Mouse (Mus musculus) thymus, postnatal 4 days (tissue): ENCODE data around the gene P2ry10.
"Not testable (repeated sequence)": the region's sequence is repeated elsewhere in the genome, so short reads cannot be mapped to it uniquely, and the experiment has no call there.

Experiments
- DNase-seq: peaks from one replicate; pipeline ENCODE4 v3.0.0; 2021

The P2ry10 gene

DNA sequence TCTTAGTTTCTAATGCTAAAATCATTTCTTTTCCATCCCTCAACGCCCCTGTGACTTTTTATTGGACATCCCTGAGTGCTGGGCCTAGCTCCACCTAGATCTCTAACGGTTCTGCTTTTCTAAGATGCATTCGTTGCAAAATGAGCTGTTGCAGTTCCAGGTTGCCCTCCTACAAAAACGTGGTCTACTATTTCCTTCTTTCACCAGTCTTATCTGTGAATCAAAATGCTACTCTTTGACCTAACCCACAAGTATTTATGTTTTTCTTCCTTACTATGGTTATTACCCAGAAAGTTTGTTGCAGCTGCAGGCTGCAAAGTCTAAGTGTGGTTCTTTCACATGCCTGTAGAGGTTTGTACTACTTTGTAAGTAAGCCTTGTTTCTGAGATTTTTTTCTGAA lies at the start of gene P2ry10:
P2ry10 (plus strand) TSS at position 316 of the 400 bp plus-strand sequence.
- DNase-seq = no peak

DNA sequence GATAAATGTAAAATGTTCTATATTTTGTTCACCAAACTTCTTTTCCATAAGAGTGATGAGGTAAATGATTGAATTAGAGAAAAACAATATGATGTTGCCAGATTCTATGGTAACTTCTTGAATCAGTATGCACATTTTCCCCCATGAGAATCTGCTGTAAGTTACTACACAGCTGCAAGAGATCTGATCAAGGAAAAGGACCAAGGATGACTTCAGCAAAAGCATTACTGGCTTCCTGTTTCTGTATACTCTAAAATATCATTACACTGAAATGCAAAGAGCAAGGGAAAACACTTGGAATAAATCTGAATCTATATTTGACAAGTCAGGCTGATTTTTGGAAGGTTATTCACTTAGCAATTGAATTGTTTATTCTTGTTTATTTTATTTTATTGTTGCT lies 49.1 kb upstream of the P2ry10 start:
- no peak for DNase-seq

DNA sequence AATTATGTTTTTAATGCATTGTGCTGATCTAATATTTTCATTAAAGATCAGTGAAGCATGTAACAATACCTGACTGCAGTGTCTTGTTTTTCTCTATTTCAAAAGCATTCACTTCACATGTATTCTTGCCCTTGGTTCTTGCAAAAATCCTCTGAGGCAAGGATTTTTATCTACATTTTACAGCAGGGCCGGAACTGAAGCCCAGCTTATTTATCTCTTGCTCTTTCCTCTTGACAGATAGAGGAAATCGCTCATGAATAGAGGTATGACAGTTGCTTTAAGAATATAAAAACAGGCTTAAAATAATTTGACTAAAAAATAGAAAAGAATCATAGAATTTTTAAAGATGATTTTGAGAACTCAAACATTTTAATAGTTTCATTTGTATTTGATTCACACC lies 48.7 kb upstream of the P2ry10 start:
- no peak for DNase-seq

DNA sequence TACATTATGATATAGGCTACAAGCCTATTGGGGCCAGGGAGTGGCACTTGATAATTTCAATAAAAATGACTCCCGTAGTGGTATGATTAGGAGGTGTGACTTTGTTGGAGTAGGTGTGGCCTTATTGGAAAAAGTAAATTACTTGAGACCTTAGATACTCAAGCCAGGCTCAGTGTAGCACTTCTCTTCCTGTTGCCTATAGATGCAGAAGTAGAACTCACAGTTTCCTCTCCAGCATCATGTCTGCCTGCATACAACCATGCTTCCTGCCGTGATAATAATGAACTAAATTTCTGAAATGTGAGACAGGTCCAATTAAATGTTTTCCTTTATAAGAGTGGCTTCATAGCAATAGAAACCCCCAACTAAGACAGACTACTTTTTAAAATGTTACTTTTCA lies 45.9 kb upstream of the P2ry10 start:
- DNase-seq = no peak

DNA sequence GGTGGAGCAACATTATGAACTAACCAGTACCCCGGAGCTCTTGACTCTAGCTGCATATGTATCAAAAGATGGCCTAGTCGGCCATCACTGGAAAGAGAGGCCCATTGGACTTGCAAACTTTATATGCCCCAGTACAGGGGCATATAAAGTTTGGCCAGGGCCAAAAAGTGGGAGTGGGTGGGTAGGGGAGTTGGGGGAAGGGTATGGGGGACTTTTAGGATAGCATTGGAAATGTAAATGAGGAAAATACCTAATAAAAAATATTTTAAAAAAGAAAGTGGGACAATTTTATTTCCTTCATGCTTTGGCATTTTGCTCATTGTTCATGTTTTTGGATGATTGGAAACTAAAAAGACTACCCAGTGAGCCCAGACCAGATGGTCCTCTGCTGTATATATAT lies 4.9 kb upstream of the P2ry10 start:
- not testable (repeated sequence) for DNase-seq

DNA sequence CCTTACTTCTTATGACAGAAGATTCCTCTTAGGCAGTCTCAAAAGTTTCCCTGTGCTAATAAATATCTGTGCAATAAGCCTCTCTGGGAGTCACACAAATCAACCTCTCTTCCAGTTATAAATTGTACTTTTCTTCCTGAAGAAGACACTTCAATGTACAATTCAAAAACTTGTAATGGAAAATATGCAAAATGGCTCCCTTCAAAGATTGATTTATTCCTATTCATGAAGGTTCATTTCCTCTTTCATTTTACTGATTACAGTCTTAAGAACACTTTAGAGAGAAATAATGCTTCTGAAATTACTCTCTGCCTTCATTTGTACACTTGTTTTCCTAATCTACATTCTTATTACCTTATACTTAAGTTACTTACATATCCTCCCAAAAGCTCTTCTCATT lies 4.0 kb upstream of the P2ry10 start:
- no peak for DNase-seq

DNA sequence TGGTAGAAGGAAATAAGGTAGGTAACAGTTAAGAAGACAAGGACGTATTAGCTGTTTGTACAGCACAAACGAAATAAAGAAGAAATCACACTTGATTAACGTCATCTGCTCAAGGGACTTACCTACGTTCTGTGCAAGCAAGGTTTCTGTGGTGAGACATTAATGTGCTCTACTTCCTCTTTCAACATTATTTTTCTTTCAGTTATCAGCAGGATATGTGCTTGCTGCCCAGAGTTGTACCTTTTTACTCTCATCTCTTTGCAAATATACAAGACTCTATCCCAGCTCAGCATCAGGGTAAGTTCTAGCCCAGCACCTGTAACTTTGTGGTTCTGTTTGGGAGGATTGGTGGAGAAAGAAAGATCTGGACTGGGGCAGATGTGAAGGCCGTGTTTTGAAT lies 839 bp downstream of the P2ry10 start:
- DNase-seq = peak; percentile 18

DNA sequence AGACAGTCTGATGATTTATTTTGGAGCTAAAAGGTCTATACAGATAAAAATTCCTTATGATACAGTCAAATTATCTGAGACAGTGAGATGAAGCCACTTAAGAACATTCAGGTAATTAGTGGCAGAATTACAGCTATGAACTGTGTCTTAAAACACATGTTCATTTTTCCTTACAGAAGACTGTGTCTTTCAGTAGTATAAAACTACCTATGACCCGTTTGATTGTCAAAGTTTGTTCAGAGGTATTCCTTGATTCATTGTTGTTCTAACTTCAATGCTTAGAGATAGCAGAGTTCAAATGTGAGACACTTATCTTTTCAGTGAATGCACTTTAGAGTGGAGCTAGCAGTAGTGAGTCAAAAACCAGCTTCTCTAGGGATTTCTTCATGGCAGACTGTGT lies 1.6 kb downstream of the P2ry10 start:
- no peak for DNase-seq

DNA sequence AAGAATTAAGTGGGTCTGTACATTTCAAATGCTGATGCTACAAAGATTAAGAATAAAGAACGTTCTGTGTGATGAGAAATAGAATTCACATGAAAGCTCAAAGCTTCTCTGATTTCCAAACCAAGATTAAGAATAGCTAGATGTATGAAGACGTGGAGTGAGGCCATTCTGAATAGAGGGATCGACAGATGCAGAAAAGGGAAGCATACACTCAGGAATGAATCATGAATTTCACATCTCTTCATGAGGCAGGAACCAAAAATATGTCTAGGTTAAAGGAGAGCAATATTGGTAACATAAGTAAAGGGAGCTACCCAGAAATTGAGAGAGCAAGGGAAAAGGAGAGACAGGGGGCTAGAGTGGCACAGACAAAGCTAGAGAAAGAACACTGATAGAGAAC lies 7.3 kb downstream of the P2ry10 start:
- no peak for DNase-seq

DNA sequence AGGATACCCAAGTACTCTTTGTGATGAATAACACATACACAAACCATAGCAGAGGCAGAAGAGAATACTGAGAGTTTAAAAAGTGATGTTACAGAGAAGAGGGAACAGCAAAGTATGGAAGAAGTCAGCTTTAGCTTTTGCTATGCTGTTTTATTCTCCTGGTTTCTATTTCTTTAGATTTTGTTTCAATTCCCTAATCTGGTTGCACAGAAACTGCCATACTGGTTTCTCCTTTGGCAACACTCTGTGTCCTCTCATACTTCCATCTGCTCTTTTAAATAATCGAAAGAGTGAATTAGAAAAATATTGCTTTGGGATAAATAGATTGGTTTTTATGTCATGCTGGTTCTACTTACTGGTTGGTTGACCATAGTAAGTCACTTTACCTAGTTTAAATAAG lies 28.0 kb downstream of the P2ry10 start:
- DNase-seq = no peak

DNA sequence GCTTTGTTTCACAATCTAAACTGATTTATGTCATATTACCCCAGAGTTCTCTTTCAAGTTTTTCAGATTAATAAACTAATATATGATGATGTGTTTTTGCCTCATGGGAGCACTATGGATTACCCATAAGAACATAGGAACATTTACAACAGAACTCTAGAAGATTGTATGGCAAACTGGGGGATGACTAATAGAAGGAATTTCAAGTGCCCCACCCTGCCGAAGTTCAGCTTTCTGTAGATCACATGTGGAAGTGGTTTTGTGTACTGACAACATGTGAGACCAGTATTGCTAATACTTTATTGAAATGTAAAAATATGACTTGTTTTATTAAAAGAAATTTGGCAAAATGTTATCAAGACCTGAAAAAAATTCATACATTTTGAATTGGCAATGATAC lies 28.7 kb downstream of the P2ry10 start:
- DNase-seq = no peak

DNA sequence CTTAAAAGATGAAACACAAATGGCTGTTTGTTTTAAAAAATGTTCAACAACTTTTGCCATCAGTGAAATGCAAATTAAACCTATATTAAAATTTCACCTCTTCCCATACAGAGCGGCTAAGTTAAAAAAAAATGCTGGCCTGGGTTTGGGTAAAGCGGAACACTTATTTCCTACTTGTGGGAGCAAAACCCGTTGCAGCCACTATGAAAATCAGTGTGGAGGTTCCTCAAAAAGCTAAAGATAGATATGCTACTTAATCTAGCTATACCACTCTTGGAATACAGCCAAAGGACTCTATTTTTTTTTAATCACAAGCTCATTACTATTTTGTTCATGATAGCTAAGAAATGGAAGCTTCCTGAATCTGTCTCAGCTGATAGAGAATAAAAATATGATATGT lies 54.9 kb downstream of the P2ry10 start:
- no peak for DNase-seq

DNA sequence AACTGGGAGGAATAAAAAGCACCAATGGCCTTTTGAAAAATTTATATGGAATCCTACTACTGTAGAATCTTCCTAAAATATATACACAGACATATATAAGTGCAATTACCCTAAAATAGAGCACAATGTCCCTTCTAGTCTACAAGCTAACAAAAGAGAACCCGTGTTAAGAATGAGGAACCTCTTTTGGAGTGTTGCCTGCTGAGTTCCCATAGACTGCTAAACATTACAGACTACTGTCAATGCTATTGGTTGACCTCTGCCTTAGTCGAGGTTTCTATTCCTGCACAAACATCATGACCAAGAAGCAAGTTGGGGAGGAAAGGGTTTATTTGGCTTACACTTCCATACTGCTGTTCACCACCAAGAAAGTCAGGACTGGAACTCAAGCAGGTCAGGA lies 55.6 kb downstream of the P2ry10 start:
- DNase-seq = no peak

DNA sequence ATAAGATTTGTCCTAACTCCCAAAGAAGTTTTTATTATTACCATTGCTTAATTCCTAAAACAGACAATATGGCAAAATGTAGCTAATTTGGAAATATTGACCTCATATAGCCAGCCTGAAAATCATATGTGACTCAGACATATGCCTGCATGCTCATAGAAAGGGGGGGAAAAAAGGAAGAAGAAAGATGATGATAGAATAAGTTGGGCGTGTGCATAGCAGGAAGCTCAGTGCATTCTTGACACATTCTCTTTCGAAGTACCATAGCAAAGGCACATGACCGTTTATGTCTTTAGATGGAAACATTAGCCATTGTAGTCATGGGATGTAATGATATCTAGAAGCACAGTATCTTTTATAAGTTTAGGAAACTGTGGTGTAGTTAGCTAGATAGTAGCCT lies 60.4 kb downstream of the P2ry10 start, which contains the start of gene P2ry10b:
P2ry10b (plus strand) TSS at position 247 of the 400 bp plus-strand sequence.
- DNase-seq = no peak

DNA sequence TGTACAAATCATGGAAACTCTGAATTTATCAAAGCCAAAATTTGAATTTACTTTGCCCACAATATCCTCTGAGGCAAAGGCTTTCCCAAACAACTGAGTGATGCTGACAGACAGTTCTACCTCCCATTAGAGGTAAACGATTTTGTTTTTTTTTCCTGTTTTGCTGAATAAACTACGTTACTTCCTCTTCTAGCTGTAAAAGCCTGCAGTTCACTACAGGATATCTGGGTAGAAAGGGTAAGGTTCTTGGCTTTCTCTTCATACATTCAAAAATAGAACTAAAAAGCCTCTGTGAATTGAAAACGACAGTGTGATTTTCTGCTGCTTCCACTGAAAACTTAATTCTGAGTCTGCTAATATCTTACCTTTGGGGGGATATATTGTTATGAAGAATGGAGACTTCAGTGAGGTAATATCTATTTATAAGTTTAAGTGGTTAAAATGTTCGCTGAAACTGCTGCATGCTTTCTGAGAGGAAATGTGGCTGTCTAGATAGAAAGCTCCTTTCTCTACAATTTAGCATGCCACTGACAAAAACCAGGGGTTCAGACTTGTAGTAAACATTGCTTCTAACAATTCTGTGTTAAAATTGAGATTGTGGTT lies 61.2 kb downstream of the P2ry10 start:
- no peak for DNase-seq

DNA sequence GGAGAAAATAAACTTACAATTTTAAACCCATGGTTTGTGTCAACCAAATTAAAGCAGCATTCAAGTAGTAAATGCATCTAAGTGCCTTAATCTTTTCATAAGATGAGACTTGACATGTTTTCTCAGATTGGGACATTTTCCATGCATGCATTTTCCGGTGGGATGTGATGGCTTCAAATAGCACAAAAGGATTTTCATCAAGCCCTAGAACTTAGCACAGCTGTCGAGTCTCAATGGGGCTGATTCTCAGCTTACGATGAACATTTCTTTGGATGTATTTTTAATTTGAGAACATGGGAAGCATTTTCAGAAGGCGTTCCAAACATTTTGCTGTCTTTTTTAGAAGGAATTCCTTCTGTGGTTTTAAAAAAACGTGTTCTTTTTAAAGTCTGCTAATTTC lies 61.7 kb downstream of the P2ry10 start:
- no peak for DNase-seq

DNA sequence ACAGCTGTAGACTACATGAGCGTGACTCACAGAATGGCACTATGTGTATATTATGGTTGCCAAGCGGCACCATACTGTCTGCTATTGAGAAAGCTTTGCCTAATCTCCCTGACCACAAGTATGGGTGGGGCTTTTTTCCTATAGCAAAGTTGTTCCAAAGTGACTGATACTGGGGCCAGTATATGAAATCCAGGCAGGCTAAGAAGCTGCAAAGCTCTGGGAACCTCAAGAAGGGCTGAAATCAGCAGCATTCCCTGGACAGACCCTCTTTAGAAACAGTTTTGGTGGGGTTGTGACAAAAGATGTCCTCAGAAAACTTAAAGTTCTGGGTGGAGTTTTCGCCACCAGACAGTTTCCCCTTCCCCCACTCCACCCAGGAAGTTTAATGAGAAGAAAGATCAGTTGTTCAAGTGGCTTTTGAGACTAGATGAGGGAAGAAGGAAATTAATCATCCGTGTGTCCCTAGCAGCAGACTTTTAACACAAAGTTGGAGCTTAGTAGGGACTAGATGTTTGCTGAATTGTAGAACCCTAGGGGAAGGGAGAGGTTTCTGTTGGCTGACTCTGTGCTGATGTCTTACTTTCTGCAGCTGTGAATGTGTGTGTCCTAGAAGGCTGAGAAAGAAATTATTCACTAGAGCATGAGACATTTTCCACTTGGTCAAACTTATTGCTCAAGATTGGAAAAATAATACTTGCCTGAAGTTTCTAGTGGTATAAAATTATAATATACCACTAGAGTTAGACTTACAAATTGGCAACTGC lies 62.6 kb downstream of the P2ry10 start:
- DNase-seq = peak; percentile 34
